21 mouse cellular contexts compared by ENCODE assay signal in genomic region chr3:144886957-144887356, GRCm38 (mm10). TPM values are rescaled to one million over a fixed set of nuclear protein-coding genes. Genes with fewer than 3 reads are reported as not detected.
"Had no signal": no experiment of that assay in that cellular context is flagged by ENCODE, and none has a peak within 500 bp of the region (broad histone marks: within the 10 kb centered on the region; RNA-seq: fewer than 3 reads in every experiment).

No protein-coding gene starts in this region.

- H3K4me2 ChIP-seq: kidney, embryonic 15.5 days; limb, embryonic 15.5 days; liver, embryonic 12.5 days; lung, embryonic 14.5 days; midbrain, embryonic 11.5 days; neural tube, embryonic 13.5 days; stomach, embryonic 15.5 days had no signal

- H3K4me3 ChIP-seq: kidney, embryonic 15.5 days; limb, embryonic 15.5 days; liver, embryonic 12.5 days; megakaryocyte, embryonic 14.5 days; neural tube, embryonic 13.5 days; stomach, embryonic 15.5 days had no signal

- H3K27ac ChIP-seq: kidney, embryonic 15.5 days; limb, embryonic 15.5 days; liver, embryonic 12.5 days; macrophage; neural tube, embryonic 13.5 days; stomach, embryonic 15.5 days had no signal

- H3K27me3 ChIP-seq: kidney, embryonic 15.5 days; limb, embryonic 15.5 days; liver, embryonic 12.5 days; megakaryocyte, embryonic 14.5 days; neural tube, embryonic 13.5 days; stomach, embryonic 15.5 days had no signal

- H3K4me1 ChIP-seq: kidney, embryonic 15.5 days; limb, embryonic 15.5 days; liver, embryonic 12.5 days; megakaryocyte, embryonic 14.5 days; neural tube, embryonic 13.5 days; stomach, embryonic 15.5 days had no signal

- ATAC-seq: liver, embryonic 12.5 days; midbrain, embryonic 16.5 days had no signal

- DNase-seq: kidney, adult 2 months; kidney, postnatal 14 days; layer of hippocampus, adult 9-11 months; layer of hippocampus, postnatal 36 days; lung, embryonic 14.5 days; lung, postnatal 10 days; right cerebral cortex, postnatal 4 days; spleen, adult 18-20 months; thymus, postnatal 36 days had no signal

- H3K36me3 ChIP-seq: kidney, embryonic 15.5 days; limb, embryonic 15.5 days; liver, embryonic 12.5 days; neural tube, embryonic 13.5 days; stomach, embryonic 15.5 days had no signal

- H3K9me3 ChIP-seq: kidney, embryonic 15.5 days; limb, embryonic 15.5 days; liver, embryonic 12.5 days; neural tube, embryonic 13.5 days; stomach, embryonic 15.5 days had no signal

- H3K9ac ChIP-seq: kidney, embryonic 15.5 days; limb, embryonic 15.5 days; liver, embryonic 12.5 days; lung, embryonic 14.5 days; neural tube, embryonic 13.5 days; stomach, embryonic 15.5 days had no signal

RNA-seq across cellular contexts. Expression of gene Clca3b, which starts 37.8 kb away (rescaled TPM):
- total RNA-seq: layer of hippocampus, postnatal 36 days; left cerebral cortex, adult 8-10 months; left cerebral cortex, postnatal 25 days had no signal
- polyA plus RNA-seq: kidney, adult 2 months; limb, embryonic 15.5 days; liver, embryonic 12.5 days; lung, embryonic 14.5 days; macrophage; midbrain, embryonic 11.5 days; midbrain, embryonic 16.5 days; neural tube, embryonic 13.5 days had no signal

RNA-seq across cellular contexts. Expression of gene Clca4b, which starts 45.4 kb away (rescaled TPM):
- total RNA-seq: layer of hippocampus, postnatal 36 days; left cerebral cortex, adult 8-10 months; left cerebral cortex, postnatal 25 days had no signal
- polyA plus RNA-seq: kidney, embryonic 15.5 days; limb, embryonic 11.5 days; limb, embryonic 15.5 days; liver, embryonic 12.5 days; lung, embryonic 14.5 days; macrophage; midbrain, embryonic 11.5 days; midbrain, embryonic 16.5 days; neural tube, embryonic 13.5 days had no signal
